In the genomic region with DNA sequence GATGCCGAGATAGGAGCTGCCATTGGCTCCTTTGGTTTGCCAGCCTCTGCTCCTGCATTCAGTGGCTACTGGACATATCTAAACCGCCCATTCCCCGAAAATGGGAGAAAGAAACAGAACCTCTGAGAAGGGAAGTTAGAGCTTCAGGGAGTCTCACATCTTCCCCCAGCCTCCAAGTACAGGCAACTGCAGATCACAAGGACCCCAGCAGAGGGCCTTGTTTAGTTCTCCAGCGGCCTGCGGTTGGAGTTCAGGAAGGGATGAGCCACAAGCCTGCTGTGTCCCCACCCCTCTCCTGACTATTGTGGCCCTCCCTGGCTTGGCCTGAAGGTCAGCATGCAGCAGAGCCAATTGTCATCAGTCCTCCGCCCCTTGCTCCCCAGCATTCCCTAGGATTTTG, we compare ENCODE assay signal across 8 mouse cellular contexts. TPM values are rescaled to one million over a fixed set of nuclear protein-coding genes. Genes with fewer than 3 reads are reported as not detected.
DNase-seq lines count a peak whose midpoint lies in the region; ATAC-seq and TF ChIP-seq lines count a peak whose summit lies in the region.

No protein-coding gene starts in this region.

- peak overlapping the region; percentile 0 to 85 for H3K4me3 ChIP-seq in MEL (ENCODE audit: control insufficient read depth in 1 of 2, insufficient read depth in 1 of 2, low read depth in 2 of 2, low read length in 2 of 2)
- H3K4me3 ChIP-seq in forebrain, embryonic 16.5 days (replicated peaks; ENCODE audit: low read length), result peak overlapping the region; percentile 74
- peak overlapping the region; percentile 55 for H3K4me3 ChIP-seq in liver, embryonic 15.5 days (replicated peaks)

- H3K36me3 ChIP-seq in MEL (ENCODE audit: control insufficient read depth in 1 of 2, insufficient read depth in 2 of 2, low read length in 2 of 2), result peaks cover 0 to 28% of the 10 kb centered on the region in 2 experiments; a peak in 2 of 4 replicates
- no peaks in the 10 kb centered on the region for H3K36me3 ChIP-seq in forebrain, embryonic 16.5 days (ENCODE audit: control insufficient read depth, insufficient read depth)
- H3K36me3 ChIP-seq in liver, embryonic 15.5 days (replicated peaks), result no peaks in the 10 kb centered on the region

- H3K9ac ChIP-seq in MEL (ENCODE audit: control insufficient read depth, low read depth, low read length, poor library complexity, severe bottlenecking), result peak overlapping the region; percentile 92
- peak overlapping the region; percentile 89 for H3K9ac ChIP-seq in forebrain, embryonic 16.5 days (replicated peaks; ENCODE audit: low read depth, low read length)
- H3K9ac ChIP-seq in liver, embryonic 15.5 days, result no peak overlapping the region

- intact Hi-C loops in heart, postnatal 25 days (cut with DNase I), result loop anchor here (2.0 to 10.0 kb wide), 5 partner anchors 129 to 557 kb away; no protein-coding TSS in a partner anchor

- H3K79me2 ChIP-seq in MEL (ENCODE audit: control insufficient read depth, insufficient read depth, low read length, poor library complexity), result peaks cover 22% of the 10 kb centered on the region

- TF ChIP-seq EP300 in MEL (IDR thresholded peaks at IDR 0.05; ENCODE audit: low read depth in 1 of 2, low read length in 2 of 2), result no peak

- ATAC-seq in forebrain, embryonic 16.5 days, result peak; percentile 43
- no peak for ATAC-seq in liver, embryonic 15.5 days (ENCODE audit: insufficient read depth)

- DNase-seq in MEL (ENCODE audit: low read depth, low spot score), result peak; percentile 81
- peak; percentile 73 for DNase-seq in cerebellum, adult 11-12 months
- DNase-seq in heart, postnatal 25 days (ENCODE audit: low spot score), result peak; percentile 42
- peak; percentile 79 for DNase-seq in layer of hippocampus, adult 11-12 months (ENCODE audit: low spot score)
- DNase-seq in neural tube, embryonic 10.5 days (ENCODE audit: extremely low spot score, low spot score), result peak; percentile 63
- peak; percentile 37 for DNase-seq in testis, postnatal 14 days (ENCODE audit: low spot score)

- no peaks in the 10 kb centered on the region for H3K9me3 ChIP-seq in MEL (replicated peaks; ENCODE audit: insufficient read depth, low read length)
- H3K9me3 ChIP-seq in forebrain, embryonic 16.5 days (ENCODE audit: control insufficient read depth, low read length), result no peaks in the 10 kb centered on the region
- no peaks in the 10 kb centered on the region for H3K9me3 ChIP-seq in liver, embryonic 15.5 days (replicated peaks)

- no peak overlapping the region for H3K27ac ChIP-seq in MEL (ENCODE audit: control insufficient read depth, low read depth, low read length)
- no peak overlapping the region; the same call in 1 of the 2 replicates for H3K27ac ChIP-seq in forebrain, embryonic 16.5 days (ENCODE audit: low read length)
- no peak overlapping the region for H3K27ac ChIP-seq in liver, embryonic 15.5 days (replicated peaks)

- TF ChIP-seq POLR2A in MEL (IDR thresholded peaks at IDR 0.05; ENCODE audit: control insufficient read depth in 1 of 2, insufficient read depth in 1 of 2, low read depth in 1 of 2, low read length in 2 of 2, poor library complexity in 1 of 2), result no peak

- peak overlapping the region; percentile 70 for H3K4me2 ChIP-seq in forebrain, embryonic 16.5 days (ENCODE audit: low read length)
- H3K4me2 ChIP-seq in liver, embryonic 15.5 days, result peak overlapping the region; percentile 73

- WGBS in forebrain, embryonic 16.5 days, result 17% methylated on average over 6 of the region's 6 CpGs
- WGBS in liver, embryonic 15.5 days (ENCODE audit: insufficient replicate concordance), result 11% methylated on average over 6 of the region's 6 CpGs

- TF ChIP-seq CTCF in MEL (IDR thresholded peaks at IDR 0.05 in 2 of 3, conservative IDR thresholded peaks at IDR 0.05 in 1 of 3; ENCODE audit: control insufficient read depth in 1 of 3, insufficient read depth in 1 of 3, low read depth in 2 of 3, low read length in 3 of 3, poor library complexity in 1 of 3, severe bottlenecking in 1 of 3), result peak in 2 of 3 experiments; percentile 63 to 66; a peak in 5 of 6 replicates

- H3K4me1 ChIP-seq in MEL (ENCODE audit: control insufficient read depth in 1 of 2, insufficient read depth in 2 of 2, low read length in 2 of 2), result peaks cover 8 to 28% of the 10 kb centered on the region in 2 experiments
- peaks cover 21% of the 10 kb centered on the region for H3K4me1 ChIP-seq in forebrain, embryonic 16.5 days (replicated peaks; ENCODE audit: control insufficient read depth, insufficient read depth, low read length)
- peaks cover 6% of the 10 kb centered on the region; the same call in 1 of the 2 replicates for H3K4me1 ChIP-seq in liver, embryonic 15.5 days (replicated peaks)

- TF ChIP-seq RAD21 in MEL (IDR thresholded peaks at IDR 0.05; ENCODE audit: low read depth, low read length), result peak; percentile 49

- H3K27me3 ChIP-seq in MEL (ENCODE audit: control insufficient read depth in 1 of 2, insufficient read depth in 2 of 2, low read length in 2 of 2), result peaks cover 0 to under 1% of the 10 kb centered on the region in 2 experiments; a peak in 1 of 4 replicates
- H3K27me3 ChIP-seq in forebrain, embryonic 16.5 days (replicated peaks; ENCODE audit: control insufficient read depth, insufficient read depth, low read length), result no peaks in the 10 kb centered on the region; the same call in 1 of the 2 replicates
- peaks cover 51% of the 10 kb centered on the region for H3K27me3 ChIP-seq in liver, embryonic 15.5 days

TF ChIP-seq in MEL, 35 proteins besides CTCF, POLR2A, EP300 and RAD21:
- TF ChIP-seq ELF1 (IDR thresholded peaks at IDR 0.05; ENCODE audit: low read depth, low read length) (peak; percentile 26; the same call in 1 of the 2 replicates), TCF12 (IDR thresholded peaks at IDR 0.05; ENCODE audit: low read depth, low read length) (0 out of 2 replicates have a peak, but pooled peaks have one; percentile 5), POLR2AphosphoS5 (IDR thresholded peaks at IDR 0.05; ENCODE audit: borderline replicate concordance, low read depth, low read length) (no peak), SIN3A (IDR thresholded peaks at IDR 0.05; ENCODE audit: low read length) (0 out of 2 replicates have a peak, but pooled peaks have one; percentile 18), SMC3 (IDR thresholded peaks at IDR 0.05; ENCODE audit: low read depth, low read length) (peak; percentile 74), MYC (IDR thresholded peaks at IDR 0.05; ENCODE audit: low read depth, low read length) (no peak), GATA1 (IDR thresholded peaks at IDR 0.05; ENCODE audit: low read depth, low read length) (no peak), MAZ (IDR thresholded peaks at IDR 0.05; ENCODE audit: low read depth, low read length) (0 out of 2 replicates have a peak, but pooled peaks have one; percentile 29), ETS1 (IDR thresholded peaks at IDR 0.05; ENCODE audit: low read depth, low read length) (0 out of 2 replicates have a peak, but pooled peaks have one; percentile 8), BHLHE40 (IDR thresholded peaks at IDR 0.05; ENCODE audit: borderline replicate concordance, low read depth, low read length) (no peak)
TF ChIP-seq in MEL: peak in this region for 6.

RNA-seq across cellular contexts. Expression of a gene that starts 0.8 kb away (rescaled TPM):
- total RNA-seq in MEL (2012; rRNA removed), result 17.6 and 18.0 TPM in 2 replicates
- 10 to 100 TPM in 1 of 2 experiments, not detected in 1; 20.9 TPM for polyA plus RNA-seq in MEL (2012; ENCODE audit: insufficient read depth in 1 of 2, insufficient read length in 2 of 2, low read depth in 1 of 2, low replicate concordance in 2 of 2, missing spikeins in 1 of 2)
- 18.6 and 24.2 TPM in 2 replicates for polyA plus RNA-seq in forebrain, embryonic 16.5 days (2015; fragmentation: Nextera tagmentation; extraction: Ambion mirVana)
- 100 to 1,000 TPM in 1 of 2 experiments, 10 to 100 TPM in 1; 95.3 to 105 TPM for total RNA-seq in heart, postnatal 25 days (2021)
- 1.2 and 1.3 TPM in 2 replicates for polyA plus RNA-seq in liver, embryonic 15.5 days (2015; fragmentation: Nextera tagmentation; extraction: Ambion mirVana)
